Mouse (Mus musculus): Measurements from ENCODE around the gene Scin. TPM values are rescaled to one million over a fixed set of nuclear protein-coding genes. Genes with fewer than 3 reads are reported as not detected.
"Not testable (repeated sequence)": the region's sequence is repeated elsewhere in the genome, so short reads cannot be mapped to it uniquely, and the experiment has no call there.

Gene Scin
- under 1 TPM in 2 of 26 experiments, not detected in 24; 0.29 to 0.67 TPM for total RNA-seq (2018; cell fraction: chromatin; rRNA removed)
- total RNA-seq (2018; cell fraction: cytosol; rRNA removed), result under 1 TPM; 0.03 to 0.47 (median 0.14) TPM
- total RNA-seq (2018; cell fraction: nucleus; rRNA removed), result 1 to 10 TPM in 1 of 26 experiments, under 1 TPM in 18, not detected in 7; 0.18 to 1.1 (median 0.30) TPM
- 0.18 to 1.1 TPM (median 0.27 TPM) in 3 replicates for polyA plus RNA-seq (2018)

- Histone ChIP-seq H3K4me3 (ENCODE audit: inconsistent target) (no peak within 1 kb of the TSS; the same call in 1 of the 2 replicates), H3K27ac (no peak within 1 kb of the TSS), H3K79me2 (ENCODE audit: inconsistent target) (no peaks in the 10 kb centered on the region), H3K36me3 (ENCODE audit: inconsistent target) (no peaks in the 10 kb centered on the region)
- WGBS (ENCODE audit: missing documents), result 7% methylated on average over 36 of the region's 39 CpGs
Observed at GRCm38 (mm10) chr12:40133573-40134271, at the start of gene Scin. TSS of gene Scin (minus strand) at chr12:40134228.

DNA sequence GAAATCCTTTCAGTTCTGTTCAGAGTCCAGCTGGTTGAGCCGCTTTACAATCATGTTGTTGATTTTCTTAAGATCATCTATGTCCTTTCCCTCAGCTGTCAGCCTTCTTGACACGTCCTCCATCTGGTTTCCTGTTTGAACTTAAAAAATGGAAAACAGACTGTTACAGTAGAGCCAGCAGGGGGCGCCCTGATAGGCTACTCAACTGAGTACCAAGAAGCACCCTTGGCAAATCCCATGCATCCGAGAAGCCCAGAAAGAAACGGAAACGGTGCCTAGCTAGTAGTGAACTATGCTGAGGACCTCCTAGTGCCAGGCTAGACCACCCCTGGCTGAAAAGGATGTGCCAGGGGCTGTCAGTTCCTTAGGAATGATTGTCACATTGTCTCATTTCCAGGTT lies 43.1 kb upstream of the Scin start:
- H3K27ac ChIP-seq, result no peak overlapping the region
- H3K4me3 ChIP-seq (ENCODE audit: inconsistent target), result no peak overlapping the region
- WGBS (ENCODE audit: missing documents), result 41% methylated on average over 6 of the region's 6 CpGs
- no peaks in the 10 kb centered on the region for H3K36me3 ChIP-seq (ENCODE audit: inconsistent target)
- H3K79me2 ChIP-seq (ENCODE audit: inconsistent target), result no peaks in the 10 kb centered on the region

GRCm38 (mm10) chr12:40176158-40176557 lies 42.1 kb upstream of the Scin start:
- WGBS (ENCODE audit: missing documents), result 84% methylated on average over 2 of the region's 2 CpGs
- no peaks in the 10 kb centered on the region for H3K79me2 ChIP-seq (ENCODE audit: inconsistent target)
- no peak overlapping the region for H3K27ac ChIP-seq
- H3K4me3 ChIP-seq (ENCODE audit: inconsistent target), result no peak overlapping the region
- no peaks in the 10 kb centered on the region for H3K36me3 ChIP-seq (ENCODE audit: inconsistent target)

DNA sequence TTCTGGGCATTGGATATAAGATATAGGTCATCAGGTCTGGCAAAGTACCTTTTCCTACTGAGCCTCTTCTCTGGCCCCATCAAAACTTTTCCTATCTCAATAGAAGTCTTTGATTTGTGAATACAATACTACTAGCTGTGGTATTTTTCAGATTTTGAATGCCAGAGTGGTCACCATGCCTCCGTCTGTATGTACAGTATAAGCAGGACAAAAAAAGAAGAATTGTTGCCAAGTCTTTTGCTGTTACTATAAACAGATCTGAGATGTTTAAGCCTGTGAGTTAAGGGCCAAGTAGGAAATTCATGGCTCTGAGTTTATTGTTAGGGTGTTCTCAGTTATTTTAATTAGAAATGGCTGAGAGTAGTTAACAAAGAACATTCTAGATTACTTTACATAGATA lies 41.1 kb upstream of the Scin start:
- H3K79me2 ChIP-seq (ENCODE audit: inconsistent target); H3K36me3 ChIP-seq (ENCODE audit: inconsistent target); H3K27ac ChIP-seq; H3K4me3 ChIP-seq (ENCODE audit: inconsistent target): not testable (repeated sequence)
- whole genome bisulfite sequencing (ENCODE audit: missing documents), result 100% methylated on average over 1 of the region's 1 CpGs

DNA sequence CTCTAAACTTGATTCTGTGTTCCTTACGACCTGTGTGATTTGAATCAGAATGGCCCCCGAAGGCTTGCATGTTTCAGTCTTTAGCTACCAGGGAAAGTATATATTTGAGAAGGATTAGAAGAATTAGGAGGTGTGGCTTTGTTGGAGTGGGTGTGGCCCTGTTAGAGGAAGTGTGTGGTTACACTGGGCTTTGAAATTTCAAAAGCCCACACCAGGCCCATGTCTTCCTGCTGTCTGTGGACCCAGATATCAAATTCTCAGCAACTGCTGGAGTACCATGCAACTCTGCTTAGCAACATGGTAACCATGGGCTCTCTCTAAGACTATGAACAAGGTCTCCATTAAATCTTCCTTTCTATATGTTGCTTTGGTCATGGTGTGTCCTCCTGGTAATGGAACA lies 37.6 kb upstream of the Scin start:
- Histone ChIP-seq H3K27ac (no peak overlapping the region), H3K79me2 (ENCODE audit: inconsistent target) (no peaks in the 10 kb centered on the region)
- WGBS (ENCODE audit: missing documents), result 95% methylated on average over 2 of the region's 2 CpGs

DNA sequence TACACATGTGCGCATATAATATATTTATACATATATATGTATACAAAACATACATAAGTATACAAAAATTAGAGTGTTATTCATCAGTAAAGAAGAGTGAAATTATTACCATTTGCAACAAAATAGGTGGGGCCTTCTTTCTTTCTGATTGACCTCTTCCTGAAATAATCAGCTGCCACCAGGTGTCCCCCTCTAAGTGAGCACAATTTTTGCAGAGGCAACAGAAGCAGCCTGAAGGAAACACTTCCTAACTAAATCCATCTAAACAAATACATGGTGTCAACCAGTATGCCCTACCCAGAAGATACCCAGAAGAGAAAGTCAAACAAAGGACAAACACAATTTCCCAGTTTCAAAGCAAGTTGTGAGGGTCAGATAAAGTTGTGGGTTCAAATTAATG lies 35.6 kb upstream of the Scin start:
- Histone ChIP-seq H3K27ac (no peak overlapping the region), H3K36me3 (ENCODE audit: inconsistent target) (no peaks in the 10 kb centered on the region), H3K4me3 (ENCODE audit: inconsistent target) (no peak overlapping the region), H3K79me2 (ENCODE audit: inconsistent target) (no peaks in the 10 kb centered on the region)
- no CpG with 5 or more reads among the region's 1 CpGs for WGBS (ENCODE audit: missing documents)

More for the DNA sequence above, 37.6 kb upstream of the Scin start:
- Histone ChIP-seq H3K4me3 (ENCODE audit: inconsistent target) (no peak overlapping the region), H3K36me3 (ENCODE audit: inconsistent target) (no peaks in the 10 kb centered on the region)

GRCm38 (mm10) chr12:40164621-40165020 lies 30.6 kb upstream of the Scin start:
- 8% methylated on average over 2 of the region's 2 CpGs for WGBS (ENCODE audit: missing documents)
- no peaks in the 10 kb centered on the region for H3K79me2 ChIP-seq (ENCODE audit: inconsistent target)
- H3K4me3 ChIP-seq (ENCODE audit: inconsistent target), result no peak overlapping the region
- no peak overlapping the region for H3K27ac ChIP-seq
- H3K36me3 ChIP-seq (ENCODE audit: inconsistent target), result no peaks in the 10 kb centered on the region

DNA sequence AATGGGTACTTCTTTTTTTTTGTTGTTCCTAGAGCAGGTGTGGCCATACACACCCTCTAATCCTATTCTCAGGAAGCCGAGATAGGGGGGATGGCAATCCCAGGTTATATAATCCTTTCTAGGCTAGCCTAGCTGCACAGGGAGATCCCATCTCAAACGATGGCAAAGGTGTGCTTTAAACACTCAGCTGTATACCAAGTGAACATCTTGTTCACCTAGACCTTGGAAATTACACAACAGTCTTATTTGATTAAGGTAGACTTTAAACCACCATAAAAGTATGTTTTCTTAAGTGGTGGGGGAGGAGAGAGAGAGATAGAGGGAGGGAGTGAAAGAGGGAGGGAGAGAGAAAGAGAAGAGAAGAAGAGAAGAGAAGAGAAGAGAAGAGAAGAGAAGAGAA lies 26.7 kb upstream of the Scin start:
- H3K4me3 ChIP-seq (ENCODE audit: inconsistent target), result no peak overlapping the region
- H3K36me3 ChIP-seq (ENCODE audit: inconsistent target), result no peaks in the 10 kb centered on the region
- WGBS (ENCODE audit: missing documents), result 95% methylated on average over 2 of the region's 2 CpGs
- no peaks in the 10 kb centered on the region for H3K79me2 ChIP-seq (ENCODE audit: inconsistent target)
- no peak overlapping the region for H3K27ac ChIP-seq

GRCm38 (mm10) chr12:40154188-40154587 lies 20.2 kb upstream of the Scin start:
- 97% methylated on average over 6 of the region's 6 CpGs for WGBS (ENCODE audit: missing documents)

GRCm38 (mm10) chr12:40152353-40153069 lies 18.5 kb upstream of the Scin start:
- H3K36me3 ChIP-seq (ENCODE audit: inconsistent target), result no peaks in the 10 kb centered on the region
- WGBS (ENCODE audit: missing documents), result 67% methylated on average over 8 of the region's 8 CpGs
- no peak overlapping the region for H3K4me3 ChIP-seq (ENCODE audit: inconsistent target)
- no peaks in the 10 kb centered on the region for H3K79me2 ChIP-seq (ENCODE audit: inconsistent target)
- no peak overlapping the region for H3K27ac ChIP-seq

More at GRCm38 (mm10) chr12:40154188-40154587, 20.2 kb upstream of the Scin start:
- Histone ChIP-seq H3K36me3 (ENCODE audit: inconsistent target) (no peaks in the 10 kb centered on the region), H3K4me3 (ENCODE audit: inconsistent target) (no peak overlapping the region), H3K27ac (no peak overlapping the region), H3K79me2 (ENCODE audit: inconsistent target) (no peaks in the 10 kb centered on the region)

- 92% methylated on average over 4 of the region's 4 CpGs for WGBS (ENCODE audit: missing documents)
- Histone ChIP-seq H3K36me3 (ENCODE audit: inconsistent target) (no peaks in the 10 kb centered on the region), H3K27ac (no peak overlapping the region), H3K4me3 (ENCODE audit: inconsistent target) (no peak overlapping the region), H3K79me2 (ENCODE audit: inconsistent target) (no peaks in the 10 kb centered on the region)
Observed at GRCm38 (mm10) chr12:40147319-40147718, 13.3 kb upstream of the Scin start.

DNA sequence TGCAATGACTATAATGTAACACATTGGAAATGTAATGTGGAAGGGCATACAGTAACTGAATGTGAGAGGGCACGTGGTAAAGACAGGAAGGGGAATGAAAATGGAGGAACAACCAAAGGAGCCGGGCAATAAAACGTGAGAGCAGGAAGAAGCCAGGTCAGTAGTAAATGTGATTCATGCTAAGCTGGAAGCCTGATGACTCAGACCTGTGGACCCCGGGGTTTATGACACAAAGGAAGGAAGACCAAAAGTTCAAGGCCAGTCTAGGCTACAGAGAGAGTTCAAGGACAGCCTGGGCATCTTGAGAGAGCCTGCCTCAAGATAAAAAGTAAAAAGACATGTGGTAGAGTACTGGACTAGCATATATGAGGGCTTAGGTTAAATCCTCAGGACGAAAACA lies 12.5 kb upstream of the Scin start:
- H3K4me3 ChIP-seq (ENCODE audit: inconsistent target), result no peak overlapping the region
- H3K79me2 ChIP-seq (ENCODE audit: inconsistent target), result no peaks in the 10 kb centered on the region
- WGBS (ENCODE audit: missing documents), result 33% methylated on average over 5 of the region's 5 CpGs
- no peaks in the 10 kb centered on the region for H3K36me3 ChIP-seq (ENCODE audit: inconsistent target)
- H3K27ac ChIP-seq, result no peak overlapping the region

DNA sequence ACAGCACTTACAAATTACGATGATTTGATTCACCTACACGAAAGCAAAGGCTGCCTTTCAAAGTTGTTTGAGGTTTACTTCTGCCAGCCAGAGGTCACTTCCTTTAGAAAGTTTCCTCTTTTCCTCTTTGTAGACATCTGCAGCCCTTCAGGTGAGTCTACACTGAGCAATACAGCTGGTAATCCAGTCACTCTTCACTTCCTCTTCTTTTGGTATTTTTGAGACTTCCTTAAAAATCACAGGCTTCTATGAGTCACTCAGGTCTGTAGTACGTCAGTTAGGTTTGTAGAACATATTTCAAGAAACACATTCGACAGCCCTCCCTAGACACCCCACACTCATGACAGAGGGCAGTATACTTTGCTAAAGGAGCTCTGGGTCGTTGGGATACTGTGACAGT lies 6.7 kb upstream of the Scin start:
- Histone ChIP-seq H3K36me3 (ENCODE audit: inconsistent target) (no peaks in the 10 kb centered on the region), H3K27ac (no peak overlapping the region), H3K79me2 (ENCODE audit: inconsistent target) (no peaks in the 10 kb centered on the region), H3K4me3 (ENCODE audit: inconsistent target) (no peak overlapping the region)
- WGBS (ENCODE audit: missing documents), result 18% methylated on average over 5 of the region's 5 CpGs

DNA sequence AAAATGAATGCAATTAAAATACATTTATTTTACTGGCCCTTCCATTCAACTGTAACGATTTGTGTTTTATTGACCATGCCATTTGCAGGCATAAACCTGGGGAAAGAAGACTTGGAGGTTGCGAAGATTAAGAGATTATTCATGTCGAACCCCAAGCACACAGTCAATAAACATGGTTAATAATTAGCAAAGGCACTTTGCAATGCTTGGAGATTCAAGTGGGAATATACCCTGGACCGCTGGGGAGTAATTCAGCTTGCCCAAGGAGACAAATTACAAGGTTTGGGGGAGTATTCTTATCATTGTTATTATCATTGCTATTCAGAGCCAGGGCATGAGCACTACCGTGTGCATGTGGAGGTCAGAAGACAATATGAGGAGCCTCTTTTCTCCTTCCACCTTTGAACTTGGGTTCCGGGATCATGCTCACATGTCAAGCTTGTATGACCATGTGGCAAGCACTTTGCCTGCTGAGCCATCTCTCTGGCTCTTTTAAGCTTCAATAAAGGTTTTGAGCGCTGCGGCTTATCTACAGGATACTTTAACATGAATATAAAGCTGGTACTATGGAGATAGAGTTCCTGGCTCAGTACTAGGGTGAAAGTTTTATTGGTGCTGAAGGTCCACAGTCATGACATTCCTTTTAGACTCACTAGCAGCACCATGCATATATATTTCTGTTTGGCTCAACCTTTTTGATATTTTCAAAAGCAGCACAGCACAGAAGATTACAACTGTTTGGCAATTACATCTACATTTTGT lies 5.6 kb upstream of the Scin start:
- WGBS (ENCODE audit: missing documents), result 98% methylated on average over 8 of the region's 8 CpGs
- H3K27ac ChIP-seq, result no peak overlapping the region

More for the DNA sequence above, 5.6 kb upstream of the Scin start:
- no peak overlapping the region for H3K4me3 ChIP-seq (ENCODE audit: inconsistent target)
- H3K36me3 ChIP-seq (ENCODE audit: inconsistent target), result no peaks in the 10 kb centered on the region
- no peaks in the 10 kb centered on the region for H3K79me2 ChIP-seq (ENCODE audit: inconsistent target)
